Mouse (Mus musculus) hindbrain, embryonic 10.5 days (tissue): Measurements from ENCODE around the gene Nol4l. TPM values are rescaled to one million over a fixed set of nuclear protein-coding genes. Genes with fewer than 3 reads are reported as not detected.
"Not testable (repeated sequence)": the region's sequence is repeated elsewhere in the genome, so short reads cannot be mapped to it uniquely, and the experiment has no call there.

ENCODE experiments used
- DNase-seq: peaks from one replicate; pipeline ENCODE4 v3.0.0-alpha.2; 2017; ENCODE audit warnings: low spot score
- H3K27ac ChIP-seq: fragments of 300-500 bp; sonication (generic); 2 replicates; pipeline ENCODE4 v1.5.1; 2016; ENCODE audit warnings: mild to moderate bottlenecking, moderate library complexity
- H3K27me3 ChIP-seq: fragments of 300-500 bp; sonication (generic); 2 replicates; pipeline ENCODE4 v1.6.1; 2016; ENCODE audit warnings: mild to moderate bottlenecking; ENCODE audit not compliant: poor library complexity, insufficient read depth, severe bottlenecking
- H3K36me3 ChIP-seq: fragments of 300-500 bp; sonication (generic); 2 replicates; pipeline ENCODE4 v1.6.1; 2016; ENCODE audit warnings: mild to moderate bottlenecking, moderate library complexity
- H3K4me1 ChIP-seq: fragments of 300-500 bp; sonication (generic); replicated peaks from 2 replicates; pipeline ENCODE4 v1.6.1; 2016; ENCODE audit warnings: mild to moderate bottlenecking
- H3K4me3 ChIP-seq: fragments of 300-500 bp; sonication (generic); 2 replicates; pipeline ENCODE4 v1.5.1; 2016; ENCODE audit warnings: mild to moderate bottlenecking, moderate library complexity
- H3K9me3 ChIP-seq: fragments of 300-500 bp; sonication (generic); 2 replicates; pipeline ENCODE4 v1.6.1; 2016; ENCODE audit warnings: mild to moderate bottlenecking, moderate library complexity
- WGBS: fragments of 180-500 bp; shearing (Covaris S2); methylation state at CpG from one replicate; pipeline ENCODE4 v1.1.7; 2016; 5-methylcytosine and 5-hydroxymethylcytosine counted together
- polyA plus RNA-seq: library from polyadenylated mRNA; unstranded; fragments of >200 nt; fragmentation: Nextera tagmentation; extraction: Ambion mirVana; gene quantifications from 2 replicates; pipeline ENCODE4 v1.2.1, GENCODE M21; 2016

The Nol4l gene
- polyA plus RNA-seq, 1 experiment from 2014 or later = 23.3 TPM

DNA sequence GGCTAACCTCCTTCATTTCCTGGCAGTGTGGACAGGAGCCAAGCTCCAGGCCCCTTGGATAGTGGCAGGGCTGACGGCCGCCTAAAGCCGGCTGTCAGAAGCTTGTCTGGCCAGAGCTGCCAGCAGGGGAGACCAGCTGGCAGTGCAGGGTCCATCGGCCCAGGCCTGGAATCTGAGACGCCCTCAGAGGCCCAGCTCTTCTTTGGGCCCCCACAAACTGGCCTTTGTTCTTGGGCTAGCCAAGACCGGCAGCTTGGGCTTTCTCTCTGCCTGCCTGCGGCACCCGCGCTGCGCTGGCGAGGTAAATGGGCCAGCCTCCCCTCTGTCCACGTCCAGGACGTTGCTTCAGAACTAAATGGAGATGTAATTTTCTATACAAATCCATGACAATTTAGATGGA lies 32.9 kb downstream of the Nol4l start:
- Histone ChIP-seq H3K4me3 (peak overlapping the region; percentile 9), H3K27me3 (peaks cover 69% of the 10 kb centered on the region), H3K36me3 (no peaks in the 10 kb centered on the region), H3K4me1 (peaks cover 80% of the 10 kb centered on the region), H3K27ac (peak overlapping the region; percentile 85), H3K9me3 (no peaks in the 10 kb centered on the region)
- peak; percentile 81 for DNase-seq
- WGBS = 9% methylated on average over 13 of the region's 13 CpGs

DNA sequence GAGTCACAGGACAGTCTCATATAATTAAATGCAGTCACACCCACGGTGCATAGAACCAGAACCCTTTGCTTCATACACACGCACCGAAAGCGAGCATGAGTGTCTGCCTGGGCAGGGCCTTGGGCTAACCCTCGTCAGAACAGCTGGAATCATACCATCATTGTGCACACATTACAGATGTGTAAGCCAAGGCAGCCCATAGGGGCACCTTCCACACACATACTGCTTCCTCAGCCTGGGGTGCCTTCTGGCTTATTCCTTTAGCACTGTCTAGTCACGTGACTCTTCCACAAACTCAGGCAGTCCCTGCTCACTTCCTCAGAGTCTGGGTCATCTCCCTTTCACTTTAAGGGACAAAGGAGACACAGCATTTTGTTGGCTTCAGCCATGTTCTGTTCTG lies 33.5 kb downstream of the Nol4l start:
- no peaks in the 10 kb centered on the region for H3K9me3 ChIP-seq
- no peak overlapping the region for H3K4me3 ChIP-seq
- H3K36me3 ChIP-seq = no peaks in the 10 kb centered on the region
- DNase-seq = no peak
- H3K4me1 ChIP-seq = peaks cover 82% of the 10 kb centered on the region
- peak overlapping the region; percentile 85 for H3K27ac ChIP-seq
- peaks cover 75% of the 10 kb centered on the region for H3K27me3 ChIP-seq
- WGBS = 87% methylated on average over 6 of the region's 6 CpGs

DNA sequence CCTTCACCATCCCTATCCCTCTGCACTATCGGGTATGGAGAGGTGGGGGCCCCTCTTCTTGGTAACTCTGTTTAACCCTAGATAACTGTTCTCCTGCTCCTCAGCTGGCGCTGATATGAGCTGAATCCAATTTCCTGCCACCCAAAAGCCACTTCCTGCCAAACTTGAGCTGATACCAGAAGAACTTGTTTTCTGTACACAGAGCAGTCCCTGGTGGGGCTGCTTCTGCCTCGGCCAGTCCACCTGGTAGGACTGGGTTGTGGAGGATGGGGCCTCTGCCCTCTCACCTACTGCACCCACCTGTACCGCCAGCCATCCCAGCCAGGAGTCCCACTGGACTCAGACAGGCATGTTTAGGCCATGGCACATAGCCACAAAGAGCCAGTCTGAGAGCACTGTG lies 34.0 kb downstream of the Nol4l start:
- peak overlapping the region; percentile 85 for H3K27ac ChIP-seq

DNA sequence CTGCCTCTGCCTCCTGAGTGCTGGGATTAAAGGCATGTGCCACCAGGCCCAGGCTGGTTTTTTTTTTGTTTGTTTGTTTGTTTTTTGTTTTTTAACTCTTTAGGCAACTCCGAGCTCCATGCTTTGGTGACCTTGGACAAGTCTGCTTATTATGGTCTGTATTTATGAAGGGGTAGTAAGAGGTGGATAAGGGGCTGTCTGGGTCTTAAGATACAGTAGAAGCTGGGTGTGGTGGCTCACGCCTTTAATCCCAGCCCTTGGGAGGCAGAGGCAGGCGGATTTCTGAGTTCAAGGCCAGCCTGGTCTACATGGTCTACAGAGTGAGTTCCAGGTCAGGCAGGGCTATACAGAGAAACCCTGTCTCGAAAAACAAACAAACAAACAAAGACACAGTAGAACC lies 34.4 kb downstream of the Nol4l start:
- Histone ChIP-seq H3K27me3 (peaks cover 84% of the 10 kb centered on the region), H3K4me1 (peaks cover 84% of the 10 kb centered on the region), H3K27ac (peak overlapping the region; percentile 85; the same call in 1 of the 2 replicates)
- 93% methylated on average over 4 of the region's 4 CpGs for WGBS
- not testable (repeated sequence) for DNase-seq, H3K9me3 ChIP-seq, H3K36me3 ChIP-seq, H3K4me3 ChIP-seq

More for the DNA sequence above, 34.0 kb downstream of the Nol4l start:
- H3K4me3 ChIP-seq = no peak overlapping the region
- DNase-seq = no peak
- WGBS = 84% methylated on average over 4 of the region's 4 CpGs
- no peaks in the 10 kb centered on the region for H3K9me3 ChIP-seq
- H3K27me3 ChIP-seq = peaks cover 80% of the 10 kb centered on the region
- no peaks in the 10 kb centered on the region for H3K36me3 ChIP-seq
- peaks cover 82% of the 10 kb centered on the region for H3K4me1 ChIP-seq

DNA sequence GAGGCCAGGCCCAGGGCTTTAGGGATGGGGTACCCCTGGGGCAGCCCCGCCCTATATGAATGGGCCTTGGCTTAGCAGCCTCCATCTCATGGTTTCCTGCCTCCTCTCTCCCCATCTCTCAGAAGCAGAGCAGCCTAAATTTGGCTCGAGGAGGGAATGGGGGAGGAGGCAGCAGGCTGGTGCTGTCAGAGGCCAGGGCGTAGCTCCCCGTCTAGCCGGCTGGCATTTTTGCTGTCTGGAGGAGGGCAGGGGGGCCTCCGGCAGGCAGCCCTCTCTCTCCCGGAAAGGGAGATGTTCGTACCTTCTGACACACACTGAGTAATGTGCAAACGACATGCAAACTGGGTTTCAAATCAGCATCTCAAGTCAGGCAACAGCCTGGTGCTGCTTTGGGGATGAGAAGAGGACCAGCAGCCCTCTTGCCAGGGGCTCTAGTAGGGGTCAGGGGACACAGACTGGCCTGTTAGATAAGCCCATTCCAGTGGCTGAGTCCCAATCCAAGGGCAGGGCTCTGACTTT lies 35.4 kb downstream of the Nol4l start:
- Histone ChIP-seq H3K36me3 (no peaks in the 10 kb centered on the region), H3K4me1 (peaks cover 81% of the 10 kb centered on the region), H3K9me3 (no peaks in the 10 kb centered on the region), H3K4me3 (peak overlapping the region; percentile 18), H3K27me3 (peaks cover 90% of the 10 kb centered on the region), H3K27ac (peak overlapping the region; percentile 87)
- WGBS = 22% methylated on average over 9 of the region's 9 CpGs
- no peak for DNase-seq

DNA sequence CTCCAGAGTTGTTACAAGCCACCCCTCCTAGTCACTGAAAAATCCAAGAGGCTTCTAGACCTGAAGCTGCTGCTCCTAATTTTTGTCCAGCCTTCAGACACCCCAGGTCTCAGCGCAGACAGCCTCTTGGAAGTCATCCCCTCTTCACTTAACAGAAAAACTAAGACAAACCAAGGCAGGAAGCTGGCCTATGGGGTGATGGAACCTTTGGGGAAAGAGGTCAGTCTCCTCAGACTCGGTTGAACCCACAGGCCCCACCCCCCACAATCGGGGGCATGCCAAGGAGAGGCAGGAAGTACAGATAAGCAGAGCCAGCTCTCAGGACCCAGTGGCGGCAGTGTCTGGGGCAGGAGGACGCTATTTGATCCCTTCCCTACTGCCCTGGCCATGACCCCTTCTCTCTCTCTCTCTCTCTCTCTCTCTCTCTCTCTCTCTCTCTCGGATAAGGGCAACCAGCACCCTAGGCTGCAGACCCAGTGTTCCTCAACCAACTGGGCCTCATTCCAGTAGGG lies 35.9 kb downstream of the Nol4l start:
- peak overlapping the region; percentile 87 for H3K27ac ChIP-seq
- DNase-seq = peak; percentile 39
- H3K9me3 ChIP-seq = no peaks in the 10 kb centered on the region
- WGBS = 14% methylated on average over 6 of the region's 6 CpGs
- H3K36me3 ChIP-seq = no peaks in the 10 kb centered on the region
- H3K4me3 ChIP-seq = peak overlapping the region; percentile 18
- H3K4me1 ChIP-seq = peaks cover 79% of the 10 kb centered on the region
- H3K27me3 ChIP-seq = peaks cover 91% of the 10 kb centered on the region

DNA sequence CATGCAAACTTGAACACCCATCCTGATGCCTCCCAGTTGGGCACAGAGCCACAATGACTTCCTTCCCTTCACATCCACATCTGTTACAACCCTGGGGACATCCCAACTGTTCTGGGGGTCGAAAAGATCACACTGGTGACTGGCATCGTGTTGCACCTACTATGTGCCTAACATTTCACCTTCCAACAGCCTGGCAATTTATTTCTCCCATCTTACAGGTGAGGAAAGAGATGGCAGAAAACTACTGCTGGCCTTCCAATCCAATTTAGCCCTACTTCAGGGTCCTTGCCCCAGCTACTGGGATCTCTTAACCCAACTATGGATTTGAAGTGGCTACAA lies 36.4 kb downstream of the Nol4l start:
- no peak for DNase-seq
- Histone ChIP-seq H3K4me3 (peak overlapping the region; percentile 71), H3K9me3 (no peaks in the 10 kb centered on the region), H3K27ac (peak overlapping the region; percentile 87), H3K27me3 (peaks cover 88% of the 10 kb centered on the region), H3K4me1 (peaks cover 75% of the 10 kb centered on the region), H3K36me3 (no peaks in the 10 kb centered on the region)
- 26% methylated on average over 2 of the region's 2 CpGs for WGBS

DNA sequence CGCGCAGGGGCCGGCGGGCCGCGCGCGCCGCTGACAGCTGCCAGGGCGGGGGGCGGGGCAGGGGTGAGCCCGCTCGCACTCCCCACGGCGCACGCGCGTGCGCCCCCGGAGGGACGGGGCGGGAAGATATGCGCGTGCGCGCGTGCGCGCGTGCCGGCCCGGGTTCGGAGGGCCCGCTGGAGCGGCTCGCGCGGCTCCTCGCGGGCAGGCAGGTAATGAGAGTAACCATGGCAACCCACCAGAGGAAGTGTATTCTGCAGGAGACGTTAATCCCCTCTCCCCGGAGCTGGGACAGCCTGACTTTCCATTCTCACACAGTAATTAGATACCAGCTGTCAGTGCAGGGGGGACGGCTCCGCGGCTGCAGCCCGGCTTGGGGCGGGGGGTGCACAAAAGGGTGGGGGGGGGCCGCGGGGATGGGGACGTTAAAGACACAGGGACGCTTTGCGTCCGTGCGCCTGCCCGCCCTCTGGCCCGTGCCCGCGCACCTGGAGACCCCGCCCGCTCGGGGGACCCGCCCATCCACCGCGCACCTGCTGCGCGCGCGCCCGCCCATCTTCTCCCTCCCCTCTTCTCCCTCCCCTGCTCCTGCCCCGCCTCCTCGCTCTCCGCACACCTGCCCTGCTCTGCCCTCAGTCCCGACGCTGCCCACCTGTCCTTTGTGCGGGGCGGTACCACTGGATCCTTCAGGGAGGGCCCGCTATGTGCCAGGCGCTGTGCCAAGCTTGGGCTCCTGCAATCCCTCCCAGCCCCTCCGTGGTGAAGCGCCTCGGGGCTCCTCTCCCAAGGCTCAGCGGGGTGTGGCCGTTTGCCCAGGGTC lies 37.0 kb downstream of the Nol4l start, which contains the start of gene 4930404H24Rik:
Gene 4930404H24Rik, plus strand, starts transcription at position 218 of the 820 bp plus-strand sequence.
- peaks cover 69% of the 10 kb centered on the region for H3K4me1 ChIP-seq
- peak within 1 kb of the TSS; percentile 87 for H3K27ac ChIP-seq
- DNase-seq = peak; percentile 66
- WGBS = under 1% methylated on average over 80 of the region's 83 CpGs
- peaks cover 82% of the 10 kb centered on the region for H3K27me3 ChIP-seq
- no peaks in the 10 kb centered on the region for H3K9me3 ChIP-seq
- H3K4me3 ChIP-seq = peak within 1 kb of the TSS; percentile 71
- H3K36me3 ChIP-seq = no peaks in the 10 kb centered on the region

DNA sequence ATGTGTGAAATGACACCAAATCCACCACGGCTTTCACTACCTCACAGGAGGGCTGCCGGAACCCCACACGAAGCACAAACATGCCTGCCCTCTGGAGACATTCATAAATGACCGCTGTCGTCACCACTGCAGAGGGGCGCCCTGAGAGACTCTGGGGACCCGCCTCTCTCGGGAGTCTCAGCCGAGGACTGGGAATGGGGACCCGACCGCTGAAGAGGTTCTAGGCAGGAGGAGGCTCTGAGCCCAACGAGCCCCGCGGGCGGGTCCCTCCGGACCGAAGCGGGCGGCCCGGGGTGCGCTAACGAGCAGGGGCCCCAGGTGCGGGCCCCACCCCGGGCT lies 37.6 kb downstream of the Nol4l start:
- DNase-seq = peak; percentile 48

DNA sequence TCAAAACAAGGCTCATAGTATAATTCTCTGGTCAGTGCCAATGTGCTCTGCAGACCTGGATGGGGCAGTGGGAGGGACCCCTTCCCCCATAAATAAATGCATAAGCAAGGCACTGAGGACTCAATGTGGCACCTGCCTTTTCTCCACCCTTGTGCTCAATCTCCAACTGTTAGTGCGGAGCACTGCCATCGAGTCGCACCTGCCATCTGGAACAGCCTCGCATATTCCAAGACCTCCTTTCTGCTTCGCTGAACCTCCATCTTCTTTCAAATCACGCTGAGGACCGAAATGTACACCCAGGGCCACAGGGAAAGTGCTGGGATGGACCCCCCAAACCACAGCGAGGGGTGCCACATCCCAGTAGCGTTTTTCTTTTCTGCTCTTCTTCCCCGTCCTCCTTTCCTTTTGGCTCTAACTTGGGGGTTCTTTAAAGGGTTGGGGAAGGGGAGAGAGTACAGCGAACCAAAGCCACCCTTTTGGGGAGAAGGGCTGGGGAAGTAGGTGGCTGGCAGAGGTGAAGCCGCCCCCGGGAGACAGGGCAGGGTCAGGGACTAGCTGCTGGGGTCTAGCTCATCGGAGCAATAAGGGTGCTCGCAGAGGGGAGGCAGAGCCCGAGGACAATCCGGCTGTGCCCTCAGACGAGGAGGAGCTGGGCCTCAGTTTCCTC lies 38.1 kb downstream of the Nol4l start:
- WGBS = 10% methylated on average over 18 of the region's 18 CpGs
- Histone ChIP-seq H3K4me3 (peak overlapping the region; percentile 71), H3K27ac (peak overlapping the region; percentile 87), H3K36me3 (no peaks in the 10 kb centered on the region), H3K27me3 (peaks cover 78% of the 10 kb centered on the region), H3K9me3 (no peaks in the 10 kb centered on the region), H3K4me1 (peaks cover 58% of the 10 kb centered on the region)
- DNase-seq = no peak

More for the DNA sequence above, 37.6 kb downstream of the Nol4l start:
- H3K9me3 ChIP-seq = no peaks in the 10 kb centered on the region
- H3K36me3 ChIP-seq = no peaks in the 10 kb centered on the region
- peak overlapping the region; percentile 71 for H3K4me3 ChIP-seq
- WGBS = under 1% methylated on average over 24 of the region's 24 CpGs
- H3K4me1 ChIP-seq = peaks cover 63% of the 10 kb centered on the region
- peaks cover 78% of the 10 kb centered on the region for H3K27me3 ChIP-seq
- peak overlapping the region; percentile 87 for H3K27ac ChIP-seq

DNA sequence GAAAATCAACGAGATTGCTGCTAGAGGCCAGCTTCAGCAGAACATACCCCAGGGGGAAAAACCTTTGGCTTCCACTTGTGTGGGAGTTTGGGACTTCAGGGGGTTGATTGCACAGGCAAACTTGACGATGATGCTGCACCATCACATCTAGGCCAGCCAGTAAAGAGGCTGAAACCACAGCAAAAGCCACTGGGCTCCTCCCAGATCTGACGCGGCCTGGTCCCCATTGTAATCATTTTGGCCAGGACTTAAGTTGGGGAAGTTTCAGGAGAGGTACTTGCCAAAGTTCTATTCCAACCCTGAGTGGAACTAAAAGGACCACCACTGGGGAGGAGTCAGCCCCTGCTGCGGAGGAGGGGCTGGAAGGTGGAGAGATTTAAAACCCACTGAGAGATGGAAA lies 38.8 kb downstream of the Nol4l start:
- H3K4me1 ChIP-seq = peaks cover 51% of the 10 kb centered on the region
- H3K9me3 ChIP-seq = no peaks in the 10 kb centered on the region
- H3K4me3 ChIP-seq = no peak overlapping the region
- peak overlapping the region; percentile 87; the same call in 1 of the 2 replicates for H3K27ac ChIP-seq
- 22% methylated on average over 5 of the region's 5 CpGs for WGBS
- H3K36me3 ChIP-seq = no peaks in the 10 kb centered on the region
- peaks cover 72% of the 10 kb centered on the region for H3K27me3 ChIP-seq
- no peak for DNase-seq

DNA sequence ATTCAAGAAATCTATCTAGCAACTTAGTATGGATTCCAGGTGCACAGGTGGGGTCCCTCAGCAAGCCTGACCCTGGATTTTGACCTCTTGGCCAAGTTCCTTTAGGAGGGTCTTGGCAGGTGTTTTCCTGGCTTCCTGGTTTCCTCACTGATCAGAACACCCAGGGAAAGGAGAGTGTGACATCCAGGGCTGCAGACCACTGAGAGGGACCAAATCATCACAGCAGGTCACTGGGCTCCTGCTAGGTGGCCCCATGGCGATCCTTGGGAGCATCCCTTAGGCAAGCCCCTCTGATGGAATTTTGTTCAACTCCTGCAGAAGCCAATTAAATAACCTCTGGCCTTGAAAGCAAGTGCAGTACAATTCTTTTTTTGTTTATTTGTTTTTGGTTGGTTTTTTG lies 39.7 kb downstream of the Nol4l start:
- H3K27ac ChIP-seq = no peak overlapping the region
- no peak for DNase-seq
- H3K36me3 ChIP-seq = no peaks in the 10 kb centered on the region
- H3K4me1 ChIP-seq = peaks cover 48% of the 10 kb centered on the region
- WGBS = 74% methylated on average over 1 of the region's 1 CpGs
- no peak overlapping the region for H3K4me3 ChIP-seq
- H3K27me3 ChIP-seq = peaks cover 69% of the 10 kb centered on the region
- H3K9me3 ChIP-seq = no peaks in the 10 kb centered on the region

DNA sequence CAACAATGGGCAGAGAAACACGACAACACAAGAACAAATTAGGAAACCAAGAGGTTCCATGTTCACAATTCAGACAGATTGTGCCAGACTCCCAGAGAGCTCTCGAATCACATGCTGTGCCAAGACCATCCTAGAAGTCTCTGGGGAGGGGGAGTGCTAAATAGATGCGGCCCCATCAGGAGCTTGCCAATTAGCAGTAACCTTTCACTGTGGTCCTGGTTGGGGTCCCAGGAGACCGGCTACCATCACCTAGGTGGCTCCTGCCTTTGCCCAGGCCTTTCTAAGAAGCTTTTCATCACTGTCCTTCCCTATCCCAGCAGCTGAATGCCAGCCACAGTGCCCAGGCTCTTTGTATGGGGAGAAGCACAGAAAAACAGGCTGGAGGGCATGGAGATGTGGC lies 45.7 kb downstream of the Nol4l start:
- H3K9me3 ChIP-seq = no peaks in the 10 kb centered on the region
- no peak for DNase-seq
- peaks cover 55% of the 10 kb centered on the region for H3K27me3 ChIP-seq

More for the DNA sequence above, 45.7 kb downstream of the Nol4l start:
- Histone ChIP-seq H3K4me1 (peaks cover 49% of the 10 kb centered on the region), H3K36me3 (no peaks in the 10 kb centered on the region), H3K4me3 (peak overlapping the region; percentile 28; the same call in 1 of the 2 replicates), H3K27ac (peak overlapping the region; percentile 82)
- WGBS = 42% methylated on average over 4 of the region's 4 CpGs
